Mouse (Mus musculus) thymus, adult 2 months (tissue): ENCODE data around the gene Ttc25. TPM values are rescaled to one million over a fixed set of nuclear protein-coding genes. Genes with fewer than 3 reads are reported as not detected.

ENCODE experiments used
- DNase-seq: peaks from one replicate; pipeline ENCODE4 v3.0.0; 2021
- H3K27ac ChIP-seq: fragments of 200-500 bp; 2 replicates; pipeline ENCODE4 v1.5.1; 2012; ENCODE audit warnings: low read length, control low read depth; ENCODE audit not compliant: control insufficient read depth, insufficient read depth
- H3K27me3 ChIP-seq: fragments of 200-500 bp; 2 replicates; pipeline ENCODE4 v1.6.1; 2012; ENCODE audit warnings: mild to moderate bottlenecking, low read length, moderate library complexity, mixed read lengths; ENCODE audit not compliant: control insufficient read depth, insufficient read depth
- H3K36me3 ChIP-seq: fragments of 200-500 bp; 2 replicates; pipeline ENCODE4 v1.6.1; 2012; ENCODE audit warnings: mild to moderate bottlenecking, low read length, moderate library complexity; ENCODE audit not compliant: control insufficient read depth, insufficient read depth
- H3K4me1 ChIP-seq: fragments of 200-500 bp; replicated peaks from 2 replicates; pipeline ENCODE4 v1.6.1; 2012; ENCODE audit warnings: low read length; ENCODE audit not compliant: control insufficient read depth, insufficient read depth
- H3K4me3 ChIP-seq: fragments of 200-500 bp; 2 replicates; pipeline ENCODE4 v1.5.1; 2012; ENCODE audit warnings: mild to moderate bottlenecking, low read length, control low read depth, moderate library complexity; ENCODE audit not compliant: control insufficient read depth, insufficient read depth
- CTCF ChIP-seq: fragments of 200-500 bp; IDR thresholded peaks from 2 replicates; pipeline ENCODE4 v1.5.1; 2012; ENCODE audit warnings: mild to moderate bottlenecking, control low read depth, low read length, moderate library complexity, borderline replicate concordance; ENCODE audit not compliant: control insufficient read depth, poor library complexity, insufficient read depth; ENCODE audit errors: extremely low read depth
- POLR2A ChIP-seq: fragments of 200-500 bp; IDR thresholded peaks from 2 replicates; pipeline ENCODE4 v1.6.1; 2012; ENCODE audit warnings: mild to moderate bottlenecking, low read length, control low read depth, moderate library complexity; ENCODE audit not compliant: control insufficient read depth, poor library complexity, insufficient read depth; ENCODE audit errors: extremely low read depth
- WGBS: fragments of 180-500 bp; shearing (Covaris S2); methylation state at CpG from one replicate; pipeline ENCODE4 v1.1.7; 2018; 5-methylcytosine and 5-hydroxymethylcytosine counted together
- polyA plus RNA-seq: library from polyadenylated mRNA; depleted of rRNA; stranded (reverse); fragments of >200 nt; gene quantifications from 2 replicates; pipeline ENCODE4 v1.2.3, GENCODE M21; 2012

Ttc25 gene
- polyA plus RNA-seq, 1 experiment, result 0.58 TPM

GRCm38 (mm10) chr11:100510556-100510955 lies 34.9 kb upstream of the Ttc25 start:
- no peaks in the 10 kb centered on the region for H3K4me1 ChIP-seq
- H3K36me3 ChIP-seq, result peaks cover 73% of the 10 kb centered on the region
- WGBS, result 98% methylated on average over 2 of the region's 2 CpGs
- no peak overlapping the region for H3K4me3 ChIP-seq
- no peaks in the 10 kb centered on the region for H3K27me3 ChIP-seq
- no peak overlapping the region for H3K27ac ChIP-seq
- DNase-seq, result no peak
- TF ChIP-seq CTCF (no peak), POLR2A (no peak)

DNA sequence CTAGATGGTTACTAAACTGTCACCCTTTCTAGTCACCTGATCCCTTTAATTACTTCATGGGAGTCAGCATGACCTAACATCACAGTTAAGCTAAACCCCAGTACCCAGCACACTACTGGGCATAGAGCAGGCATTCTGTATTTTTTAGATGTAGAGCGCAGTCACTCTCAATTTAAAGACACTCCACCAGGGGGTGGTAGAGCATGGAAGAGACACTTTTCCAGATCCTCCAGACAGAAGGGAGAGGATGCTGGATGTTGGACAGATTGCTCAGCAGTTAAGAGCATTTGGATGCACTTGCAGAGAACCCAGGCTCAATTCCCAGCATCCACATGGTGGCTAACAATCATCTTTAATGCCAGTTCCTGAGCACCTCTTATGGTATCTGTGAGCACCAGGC lies 33.0 kb upstream of the Ttc25 start:
- H3K36me3 ChIP-seq, result peaks cover 74% of the 10 kb centered on the region

DNA sequence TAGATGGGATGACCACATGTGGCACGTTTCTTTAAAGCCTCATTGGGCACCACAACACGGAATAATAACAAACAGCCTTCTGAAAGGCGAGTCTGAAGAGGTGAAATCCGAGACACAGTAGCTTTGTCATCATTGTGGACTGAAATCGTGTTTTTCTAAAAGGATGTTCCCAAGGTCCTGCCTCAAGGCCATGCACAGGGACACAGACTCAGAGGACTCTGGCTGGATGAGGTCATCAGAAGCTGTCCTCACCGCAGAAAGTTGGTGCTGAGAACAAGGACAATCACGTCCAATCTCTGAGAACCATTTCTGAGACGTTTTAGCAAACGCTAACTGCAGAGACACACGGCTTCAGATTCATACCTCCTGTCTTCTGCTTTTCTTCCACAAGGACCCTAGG lies 31.7 kb upstream of the Ttc25 start:
- Histone ChIP-seq H3K27ac (no peak overlapping the region), H3K4me1 (no peaks in the 10 kb centered on the region), H3K36me3 (peaks cover 79% of the 10 kb centered on the region), H3K27me3 (no peaks in the 10 kb centered on the region), H3K4me3 (no peak overlapping the region)
- 96% methylated on average over 10 of the region's 10 CpGs for WGBS
- TF ChIP-seq POLR2A (no peak), CTCF (no peak)
- no peak for DNase-seq

More for the DNA sequence above, 33.0 kb upstream of the Ttc25 start:
- no peak for TF ChIP-seq CTCF
- no peak for TF ChIP-seq POLR2A
- H3K27me3 ChIP-seq, result no peaks in the 10 kb centered on the region
- no peak overlapping the region for H3K27ac ChIP-seq
- H3K4me1 ChIP-seq, result no peaks in the 10 kb centered on the region
- DNase-seq, result no peak
- WGBS, result 98% methylated on average over 1 of the region's 1 CpGs
- no peak overlapping the region for H3K4me3 ChIP-seq

GRCm38 (mm10) chr11:100515061-100515460 lies 30.3 kb upstream of the Ttc25 start:
- no peaks in the 10 kb centered on the region for H3K4me1 ChIP-seq
- TF ChIP-seq CTCF (no peak), POLR2A (no peak)
- DNase-seq, result no peak
- H3K4me3 ChIP-seq, result no peak overlapping the region
- 97% methylated on average over 9 of the region's 9 CpGs for WGBS
- H3K27me3 ChIP-seq, result no peaks in the 10 kb centered on the region
- H3K36me3 ChIP-seq, result peaks cover 82% of the 10 kb centered on the region
- no peak overlapping the region for H3K27ac ChIP-seq

DNA sequence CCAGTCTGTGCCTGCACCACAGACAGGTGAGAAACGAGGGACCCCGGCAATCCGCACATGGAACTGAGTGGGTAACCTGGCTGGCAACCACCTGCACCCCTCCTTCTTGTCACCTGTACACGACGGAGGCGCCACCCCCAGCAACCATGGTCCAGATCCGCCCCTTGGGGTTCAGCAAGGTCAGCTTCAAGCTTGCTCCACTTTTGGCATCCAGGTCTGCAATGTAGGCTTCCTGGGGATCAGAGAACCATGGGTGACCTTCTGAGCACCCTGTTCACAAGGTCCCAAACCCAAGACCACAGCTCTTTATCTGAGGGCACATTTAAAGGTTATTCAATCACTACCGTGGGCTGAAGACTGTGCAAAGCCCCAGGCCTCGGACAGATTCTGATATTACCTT lies 29.6 kb upstream of the Ttc25 start:
- TF ChIP-seq POLR2A (no peak), CTCF (no peak)
- Histone ChIP-seq H3K4me3 (no peak overlapping the region), H3K36me3 (peaks cover 82% of the 10 kb centered on the region), H3K4me1 (no peaks in the 10 kb centered on the region), H3K27me3 (no peaks in the 10 kb centered on the region), H3K27ac (no peak overlapping the region)
- WGBS, result 94% methylated on average over 9 of the region's 9 CpGs
- DNase-seq, result no peak

GRCm38 (mm10) chr11:100516291-100516690 lies 29.1 kb upstream of the Ttc25 start:
- WGBS, result 95% methylated on average over 9 of the region's 9 CpGs
- Histone ChIP-seq H3K36me3 (peaks cover 82% of the 10 kb centered on the region), H3K27ac (no peak overlapping the region), H3K27me3 (no peaks in the 10 kb centered on the region), H3K4me1 (no peaks in the 10 kb centered on the region), H3K4me3 (no peak overlapping the region)
- no peak for TF ChIP-seq CTCF
- DNase-seq, result no peak

DNA sequence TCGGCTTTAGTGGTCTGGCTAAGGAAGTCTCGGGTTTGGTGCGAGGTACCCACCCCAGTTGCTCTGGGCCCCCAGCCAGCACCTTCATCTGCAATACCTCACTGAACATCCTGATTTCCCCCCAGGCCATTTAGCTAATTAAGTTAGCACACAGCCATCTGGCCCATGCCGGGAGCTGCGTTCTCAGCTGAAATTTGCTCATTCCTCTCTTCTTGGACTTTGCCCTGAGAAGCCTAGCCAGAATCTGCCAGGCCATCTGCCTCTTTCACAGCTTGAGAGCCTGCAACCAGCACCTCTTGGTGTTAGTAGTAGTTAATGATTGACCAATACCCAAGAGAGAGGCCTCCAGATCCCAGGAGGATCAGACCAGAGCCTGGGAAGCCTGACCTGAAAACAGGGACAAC lies 27.2 kb upstream of the Ttc25 start:
- Histone ChIP-seq H3K4me3 (no peak overlapping the region), H3K27ac (no peak overlapping the region), H3K27me3 (no peaks in the 10 kb centered on the region), H3K36me3 (peaks cover 82% of the 10 kb centered on the region), H3K4me1 (no peaks in the 10 kb centered on the region)
- no peak for DNase-seq
- no peak for TF ChIP-seq CTCF
- TF ChIP-seq POLR2A, result no peak
- WGBS, result 91% methylated on average over 5 of the region's 5 CpGs

GRCm38 (mm10) chr11:100519188-100519587 lies 26.2 kb upstream of the Ttc25 start:
- no peak for TF ChIP-seq POLR2A
- TF ChIP-seq CTCF, result no peak
- 96% methylated on average over 7 of the region's 7 CpGs for WGBS
- H3K27ac ChIP-seq, result no peak overlapping the region
- no peaks in the 10 kb centered on the region for H3K27me3 ChIP-seq
- peaks cover 77% of the 10 kb centered on the region for H3K36me3 ChIP-seq
- DNase-seq, result no peak
- H3K4me1 ChIP-seq, result no peaks in the 10 kb centered on the region
- H3K4me3 ChIP-seq, result no peak overlapping the region
